Mouse (Mus musculus): ENCODE data around the gene Lcp2. TPM values are rescaled to one million over a fixed set of nuclear protein-coding genes. Genes with fewer than 3 reads are reported as not detected.

Lcp2 gene
- polyA plus RNA-seq, 1 experiment from 2014 or later: 9.5 TPM

- no peak overlapping the region for H3K4me3 ChIP-seq (ENCODE audit: low read depth, low read length)
- H3K4me1 ChIP-seq (ENCODE audit: control insufficient read depth, low read depth, low read length): no peaks in the 10 kb centered on the region; the same call in 1 of the 2 replicates
- H3K4me2 ChIP-seq (ENCODE audit: low read depth, low read length): no peak overlapping the region
- no peak for ATAC-seq (ENCODE audit: low read depth)
- no peak overlapping the region for H3K9ac ChIP-seq (ENCODE audit: low read depth, low read length)
- no peaks in the 10 kb centered on the region for H3K36me3 ChIP-seq (ENCODE audit: control insufficient read depth, insufficient read depth)
- no peak overlapping the region for H3K27ac ChIP-seq (ENCODE audit: low read length)
- no peaks in the 10 kb centered on the region for H3K9me3 ChIP-seq (replicated peaks; ENCODE audit: control insufficient read depth, low read length)
- 46% methylated on average over 6 of the region's 6 CpGs for WGBS (ENCODE audit: insufficient replicate concordance)
- H3K27me3 ChIP-seq (ENCODE audit: control insufficient read depth, insufficient read depth, low read depth, low read length): no peaks in the 10 kb centered on the region
Observed at GRCm38 (mm10) chr11:34053031-34053818, 6.5 kb downstream of the Lcp2 start.

- H3K9ac ChIP-seq (ENCODE audit: low read depth, low read length): no peak overlapping the region
- H3K27ac ChIP-seq (ENCODE audit: low read length): no peak overlapping the region
- no peaks in the 10 kb centered on the region; the same call in 1 of the 2 replicates for H3K4me1 ChIP-seq (ENCODE audit: control insufficient read depth, low read depth, low read length)
- no peak overlapping the region for H3K4me2 ChIP-seq (ENCODE audit: low read depth, low read length)
- no peaks in the 10 kb centered on the region for H3K9me3 ChIP-seq (replicated peaks; ENCODE audit: control insufficient read depth, low read length)
- ATAC-seq (ENCODE audit: low read depth): no peak
- no peak overlapping the region for H3K4me3 ChIP-seq (ENCODE audit: low read depth, low read length)
- 56% methylated on average over 7 of the region's 7 CpGs for WGBS (ENCODE audit: insufficient replicate concordance)
- H3K36me3 ChIP-seq (ENCODE audit: control insufficient read depth, insufficient read depth): no peaks in the 10 kb centered on the region
- no peaks in the 10 kb centered on the region for H3K27me3 ChIP-seq (ENCODE audit: control insufficient read depth, insufficient read depth, low read depth, low read length)
Observed at GRCm38 (mm10) chr11:34054031-34054727, 7.5 kb downstream of the Lcp2 start.

GRCm38 (mm10) chr11:34056715-34057114 is 10.0 kb downstream of the Lcp2 start:
- no peak for ATAC-seq (ENCODE audit: low read depth)
- no peak overlapping the region for H3K27ac ChIP-seq (ENCODE audit: low read length)

GRCm38 (mm10) chr11:34058332-34058731 is 11.6 kb downstream of the Lcp2 start:
- Histone ChIP-seq H3K9ac (ENCODE audit: low read depth, low read length) (no peak overlapping the region), H3K27me3 (ENCODE audit: control insufficient read depth, insufficient read depth, low read depth, low read length) (no peaks in the 10 kb centered on the region), H3K4me2 (ENCODE audit: low read depth, low read length) (no peak overlapping the region), H3K4me1 (ENCODE audit: control insufficient read depth, low read depth, low read length) (peaks cover 7% of the 10 kb centered on the region), H3K36me3 (ENCODE audit: control insufficient read depth, insufficient read depth) (no peaks in the 10 kb centered on the region), H3K4me3 (ENCODE audit: low read depth, low read length) (no peak overlapping the region), H3K27ac (ENCODE audit: low read length) (no peak overlapping the region), H3K9me3 (replicated peaks; ENCODE audit: control insufficient read depth, low read length) (no peaks in the 10 kb centered on the region)
- ATAC-seq (ENCODE audit: low read depth): peak; percentile 57; the same call in 1 of the 2 replicates

More at GRCm38 (mm10) chr11:34056715-34057114, 10.0 kb downstream of the Lcp2 start:
- Histone ChIP-seq H3K4me3 (ENCODE audit: low read depth, low read length) (no peak overlapping the region), H3K9ac (ENCODE audit: low read depth, low read length) (no peak overlapping the region), H3K4me1 (ENCODE audit: control insufficient read depth, low read depth, low read length) (peaks cover 2% of the 10 kb centered on the region), H3K36me3 (ENCODE audit: control insufficient read depth, insufficient read depth) (no peaks in the 10 kb centered on the region), H3K27me3 (ENCODE audit: control insufficient read depth, insufficient read depth, low read depth, low read length) (no peaks in the 10 kb centered on the region), H3K4me2 (ENCODE audit: low read depth, low read length) (no peak overlapping the region), H3K9me3 (replicated peaks; ENCODE audit: control insufficient read depth, low read length) (no peaks in the 10 kb centered on the region)
- WGBS (ENCODE audit: insufficient replicate concordance): 73% methylated on average over 1 of the region's 1 CpGs

GRCm38 (mm10) chr11:34058960-34059359 is 12.2 kb downstream of the Lcp2 start:
- peaks cover 9% of the 10 kb centered on the region for H3K4me1 ChIP-seq (ENCODE audit: control insufficient read depth, low read depth, low read length)
- no peak overlapping the region for H3K4me2 ChIP-seq (ENCODE audit: low read depth, low read length)

GRCm38 (mm10) chr11:34061740-34062139 is 15.0 kb downstream of the Lcp2 start:
- Histone ChIP-seq H3K4me3 (ENCODE audit: low read depth, low read length) (no peak overlapping the region), H3K4me2 (ENCODE audit: low read depth, low read length) (no peak overlapping the region), H3K9me3 (replicated peaks; ENCODE audit: control insufficient read depth, low read length) (no peaks in the 10 kb centered on the region), H3K27me3 (ENCODE audit: control insufficient read depth, insufficient read depth, low read depth, low read length) (no peaks in the 10 kb centered on the region), H3K9ac (ENCODE audit: low read depth, low read length) (no peak overlapping the region), H3K4me1 (ENCODE audit: control insufficient read depth, low read depth, low read length) (peaks cover 9% of the 10 kb centered on the region), H3K36me3 (ENCODE audit: control insufficient read depth, insufficient read depth) (no peaks in the 10 kb centered on the region), H3K27ac (ENCODE audit: low read length) (no peak overlapping the region)
- 10% methylated on average over 6 of the region's 6 CpGs for WGBS (ENCODE audit: insufficient replicate concordance)
- ATAC-seq (ENCODE audit: low read depth): peak; percentile 40

More at GRCm38 (mm10) chr11:34058960-34059359, 12.2 kb downstream of the Lcp2 start:
- H3K27ac ChIP-seq (ENCODE audit: low read length): no peak overlapping the region
- H3K9ac ChIP-seq (ENCODE audit: low read depth, low read length): no peak overlapping the region
- WGBS (ENCODE audit: insufficient replicate concordance): 30% methylated on average over 6 of the region's 6 CpGs
- H3K9me3 ChIP-seq (replicated peaks; ENCODE audit: control insufficient read depth, low read length): no peaks in the 10 kb centered on the region
- no peak for ATAC-seq (ENCODE audit: low read depth)
- no peak overlapping the region for H3K4me3 ChIP-seq (ENCODE audit: low read depth, low read length)
- H3K27me3 ChIP-seq (ENCODE audit: control insufficient read depth, insufficient read depth, low read depth, low read length): no peaks in the 10 kb centered on the region
- H3K36me3 ChIP-seq (ENCODE audit: control insufficient read depth, insufficient read depth): no peaks in the 10 kb centered on the region

GRCm38 (mm10) chr11:34063257-34063656 is 16.5 kb downstream of the Lcp2 start:
- Histone ChIP-seq H3K4me3 (ENCODE audit: low read depth, low read length) (no peak overlapping the region), H3K4me1 (ENCODE audit: control insufficient read depth, low read depth, low read length) (peaks cover 9% of the 10 kb centered on the region), H3K9me3 (replicated peaks; ENCODE audit: control insufficient read depth, low read length) (no peaks in the 10 kb centered on the region), H3K9ac (ENCODE audit: low read depth, low read length) (no peak overlapping the region), H3K4me2 (ENCODE audit: low read depth, low read length) (no peak overlapping the region), H3K36me3 (ENCODE audit: control insufficient read depth, insufficient read depth) (no peaks in the 10 kb centered on the region), H3K27ac (ENCODE audit: low read length) (no peak overlapping the region), H3K27me3 (ENCODE audit: control insufficient read depth, insufficient read depth, low read depth, low read length) (no peaks in the 10 kb centered on the region)
- WGBS (ENCODE audit: insufficient replicate concordance): 29% methylated on average over 2 of the region's 2 CpGs
- no peak for ATAC-seq (ENCODE audit: low read depth)

- Histone ChIP-seq H3K4me1 (ENCODE audit: control insufficient read depth, low read depth, low read length) (peaks cover 9% of the 10 kb centered on the region), H3K4me3 (ENCODE audit: low read depth, low read length) (no peak overlapping the region), H3K36me3 (ENCODE audit: control insufficient read depth, insufficient read depth) (no peaks in the 10 kb centered on the region), H3K9ac (ENCODE audit: low read depth, low read length) (no peak overlapping the region), H3K27ac (ENCODE audit: low read length) (peak overlapping the region; percentile 57), H3K27me3 (ENCODE audit: control insufficient read depth, insufficient read depth, low read depth, low read length) (no peaks in the 10 kb centered on the region), H3K9me3 (replicated peaks; ENCODE audit: control insufficient read depth, low read length) (no peaks in the 10 kb centered on the region), H3K4me2 (ENCODE audit: low read depth, low read length) (no peak overlapping the region)
- ATAC-seq (ENCODE audit: low read depth): peak; percentile 66
- WGBS (ENCODE audit: insufficient replicate concordance): 14% methylated on average over 5 of the region's 5 CpGs
Observed at GRCm38 (mm10) chr11:34063702-34064485, 17.2 kb downstream of the Lcp2 start.
